Comparison of ENCODE assay signal across 13 mouse cellular contexts in the genomic region with DNA sequence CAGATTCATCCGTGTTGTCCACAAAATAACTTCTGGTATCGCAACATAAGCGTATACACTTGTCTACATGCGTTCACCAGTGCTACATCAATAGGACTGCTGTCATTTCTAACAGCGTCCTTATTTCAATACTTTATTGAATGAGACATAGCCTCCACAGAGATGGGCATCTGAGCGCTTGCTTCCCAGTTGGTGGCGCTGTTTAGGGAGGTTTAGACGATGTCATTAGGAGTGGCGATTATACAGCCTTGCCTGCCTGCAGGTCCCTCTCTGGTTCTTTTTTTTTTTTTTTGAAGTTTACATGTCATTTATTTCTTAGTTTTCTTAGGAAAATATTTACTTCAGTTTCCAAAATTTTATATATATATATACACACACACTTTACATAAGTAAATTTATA. TPM values are rescaled to one million over a fixed set of nuclear protein-coding genes. Genes with fewer than 3 reads are reported as not detected.
A peak's percentile ranks its signal among the peaks of the same experiment; 100 is the strongest.
DNase-seq lines count a peak whose midpoint lies in the region; ATAC-seq and TF ChIP-seq lines count a peak whose summit lies in the region.
"Had no signal": no experiment of that assay in that cellular context is flagged by ENCODE, and none has a peak within 500 bp of the region (broad histone marks: within the 10 kb centered on the region; RNA-seq: fewer than 3 reads in every experiment).

No protein-coding gene starts in this region.

- no peak overlapping the region for H3K9ac ChIP-seq in midbrain, embryonic 15.5 days
- H3K9ac ChIP-seq: heart, embryonic 15.5 days had no signal

- no peaks in the 10 kb centered on the region for H3K9me3 ChIP-seq in midbrain, embryonic 15.5 days
- H3K9me3 ChIP-seq: forebrain, embryonic 10.5 days; heart, embryonic 15.5 days; limb, embryonic 10.5 days had no signal

- 89% methylated on average over 9 of the region's 9 CpGs for WGBS in kidney, adult 2 months
- 75% methylated on average over 9 of the region's 9 CpGs for WGBS in midbrain, embryonic 15.5 days

- peaks cover 6% of the 10 kb centered on the region; the same call in 1 of the 2 replicates for H3K4me1 ChIP-seq in kidney, adult 2 months (ENCODE audit: control insufficient read depth, insufficient read depth, low read length)
- no peaks in the 10 kb centered on the region for H3K4me1 ChIP-seq in midbrain, embryonic 15.5 days
- H3K4me1 ChIP-seq: forebrain, embryonic 10.5 days; limb, embryonic 10.5 days had no signal

- no peaks in the 10 kb centered on the region for H3K27me3 ChIP-seq in kidney, adult 2 months (replicated peaks; ENCODE audit: control insufficient read depth, insufficient read depth, low read length)
- no peaks in the 10 kb centered on the region for H3K27me3 ChIP-seq in midbrain, embryonic 15.5 days (replicated peaks)
- H3K27me3 ChIP-seq: heart, embryonic 15.5 days had no signal

- no peak overlapping the region for H3K4me2 ChIP-seq in midbrain, embryonic 15.5 days
- H3K4me2 ChIP-seq: heart, embryonic 15.5 days had no signal

- DNase-seq in CD4-positive, CD25-positive, alpha-beta regulatory T cell, adult 2 months (ENCODE audit: low read depth, low spot score): peak; percentile 27
- DNase-seq in kidney, adult 2 months: no peak
- DNase-seq in kidney, adult 18-20 months: no peak
- DNase-seq in right cerebral cortex, postnatal 4 days: peak; percentile 16
- no peak for DNase-seq in right cerebral cortex, postnatal 10 days (ENCODE audit: low spot score in 2 of 2)
- no peak for DNase-seq in thymus, postnatal 25 days
- DNase-seq: adrenal gland, adult 2 months; kidney, postnatal 25 days had no signal

- peak; percentile 35 for TF ChIP-seq CTCF in kidney, adult 2 months (conservative IDR thresholded peaks at IDR 0.05; ENCODE audit: insufficient read depth, insufficient read length, low read depth, low read length)

- no peak overlapping the region for H3K27ac ChIP-seq in kidney, adult 2 months (ENCODE audit: insufficient read depth, low read depth, low read length)
- no peak overlapping the region for H3K27ac ChIP-seq in midbrain, embryonic 15.5 days
- H3K27ac ChIP-seq: forebrain, embryonic 10.5 days; heart, embryonic 15.5 days; limb, embryonic 10.5 days had no signal

- H3K36me3 ChIP-seq in kidney, adult 2 months (ENCODE audit: control insufficient read depth, insufficient read depth, low read length): peaks cover 3% of the 10 kb centered on the region; the same call in 1 of the 2 replicates
- H3K36me3 ChIP-seq in midbrain, embryonic 15.5 days (replicated peaks): peaks cover 13% of the 10 kb centered on the region; the same call in 1 of the 2 replicates

- H3K4me3 ChIP-seq in kidney, adult 2 months (ENCODE audit: insufficient read depth, low read depth, low read length): no peak overlapping the region
- H3K4me3 ChIP-seq in midbrain, embryonic 15.5 days: no peak overlapping the region
- H3K4me3 ChIP-seq: forebrain, embryonic 10.5 days; heart, embryonic 15.5 days; limb, embryonic 10.5 days had no signal

- no peak for TF ChIP-seq POLR2A in kidney, adult 2 months (IDR thresholded peaks at IDR 0.05; ENCODE audit: low read depth, low read length)

- no peak for ATAC-seq in CD4-positive, CD25-positive, alpha-beta regulatory T cell, adult 4 months
- 0 out of 2 replicates have a peak, but pooled peaks have one; percentile 11 for ATAC-seq in midbrain, embryonic 15.5 days (replicated peaks)

RNA-seq across cellular contexts. Expression of a gene that starts 32.9 kb away (rescaled TPM):
- 10 to 100 TPM; 35.7 to 46.8 TPM for polyA plus RNA-seq in CD4-positive, CD25-positive, alpha-beta regulatory T cell, adult 4 months (2017; shearing (Covaris generic))
- 14.7 and 15.7 TPM in 2 replicates for polyA plus RNA-seq in kidney, adult 2 months (2012; rRNA removed)
- polyA plus RNA-seq in midbrain, embryonic 15.5 days (2015; fragmentation: Nextera tagmentation; extraction: Ambion mirVana): 46.6 and 48.3 TPM in 2 replicates

RNA-seq across cellular contexts. Expression of a gene that starts 33.0 kb away (rescaled TPM):
- 10 to 100 TPM; 41.5 to 57.0 TPM for polyA plus RNA-seq in CD4-positive, CD25-positive, alpha-beta regulatory T cell, adult 4 months (2017; shearing (Covaris generic))
- polyA plus RNA-seq in kidney, adult 2 months (2012; rRNA removed): 8.9 and 9.5 TPM in 2 replicates
- 13.0 and 13.9 TPM in 2 replicates for polyA plus RNA-seq in midbrain, embryonic 15.5 days (2015; fragmentation: Nextera tagmentation; extraction: Ambion mirVana)

RNA-seq across cellular contexts. Expression of a gene that starts 39.5 kb away (rescaled TPM):
- polyA plus RNA-seq in CD4-positive, CD25-positive, alpha-beta regulatory T cell, adult 4 months (2017; shearing (Covaris generic)): 100 to 1,000 TPM in 1 of 2 experiments, 10 to 100 TPM in 1; 93.0 to 107 TPM
- polyA plus RNA-seq in kidney, adult 2 months (2012; rRNA removed): 13.8 and 16.4 TPM in 2 replicates
- polyA plus RNA-seq in midbrain, embryonic 15.5 days (2015; fragmentation: Nextera tagmentation; extraction: Ambion mirVana): 113 and 115 TPM in 2 replicates

Comparison
In these comparisons a context has a peak if more than half of its experiments do, and no peak if none do; other contexts are left out.
1. DNase-seq: peak in CD4-positive, CD25-positive, alpha-beta regulatory T cell, adult 2 months (single experiment) and right cerebral cortex, postnatal 4 days (single experiment); none in kidney, adult 2 months (single experiment), kidney, adult 18-20 months (single experiment), right cerebral cortex, postnatal 10 days (0 of 2) and thymus, postnatal 25 days (single experiment).